ENCODE assay signal across 8 mouse cellular contexts in the genomic region with DNA sequence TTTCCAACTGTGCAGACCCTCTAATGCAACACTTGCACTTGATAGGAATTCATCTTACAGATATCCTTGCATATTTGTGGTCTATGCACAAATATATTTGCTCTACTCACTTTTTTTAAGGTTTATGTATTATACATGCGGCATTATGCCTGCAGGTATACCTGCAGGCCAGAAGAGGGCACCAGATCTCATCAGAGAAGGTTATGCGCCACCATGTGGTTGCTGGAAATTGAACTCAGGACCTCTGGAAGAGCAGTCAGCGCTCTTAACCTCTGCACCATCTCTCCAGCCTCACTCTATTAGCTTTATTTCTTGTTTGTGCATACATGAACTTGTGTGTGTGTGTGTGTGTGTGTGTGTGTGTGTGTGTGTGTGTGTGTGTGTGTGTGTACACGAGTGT. TPM values are rescaled to one million over a fixed set of nuclear protein-coding genes. Genes with fewer than 3 reads are reported as not detected.
DNase-seq lines count a peak whose midpoint lies in the region; ATAC-seq and TF ChIP-seq lines count a peak whose summit lies in the region.

No protein-coding gene starts in this region.

- H3K27me3 ChIP-seq in midbrain, postnatal 0 days (ENCODE audit: insufficient read depth, low read length) = no peaks in the 10 kb centered on the region

- peak; percentile 54; the same call in 1 of the 2 replicates for TF ChIP-seq CTCF in embryonic fibroblast, embryonic 13.5 days (IDR thresholded peaks at IDR 0.05; ENCODE audit: borderline replicate concordance, insufficient read depth, low read length)
- TF ChIP-seq CTCF in midbrain, postnatal 0 days (IDR thresholded peaks at IDR 0.05) = peak; percentile 82

- no peaks in the 10 kb centered on the region for H3K36me3 ChIP-seq in midbrain, postnatal 0 days (ENCODE audit: insufficient read depth, low read length)

- DNase-seq in heart, adult 11 months = peak; percentile 73
- DNase-seq in heart, postnatal 36 days = no peak
- peak; percentile 29 for DNase-seq in urinary bladder, postnatal 14 days (ENCODE audit: low spot score)
- DNase-seq in urinary bladder, adult 18-20 months (ENCODE audit: low spot score in 2 of 2) = no peak
- DNase-seq in midbrain, postnatal 0 days (ENCODE audit: low spot score) = peak; percentile 55
- DNase-seq in gastrocnemius, postnatal 4 days (ENCODE audit: low spot score in 2 of 2) = no peak
- no peak for DNase-seq in left cerebral cortex, postnatal 36 days (ENCODE audit: low spot score in 2 of 2)

- no peak for ATAC-seq in midbrain, postnatal 0 days (ENCODE audit: low FRiP score)

- H3K4me1 ChIP-seq in embryonic fibroblast, embryonic 13.5 days (ENCODE audit: control insufficient read depth, insufficient read depth, low read length) = no peaks in the 10 kb centered on the region
- H3K4me1 ChIP-seq in midbrain, postnatal 0 days (ENCODE audit: insufficient read depth, low read length) = no peaks in the 10 kb centered on the region

- no peak for TF ChIP-seq POLR2A in embryonic fibroblast, embryonic 13.5 days (IDR thresholded peaks at IDR 0.05; ENCODE audit: low read depth, low read length)

- no peak overlapping the region for H3K9ac ChIP-seq in midbrain, postnatal 0 days (replicated peaks; ENCODE audit: low read length, poor library complexity, severe bottlenecking)

- no peak overlapping the region for H3K4me2 ChIP-seq in midbrain, postnatal 0 days (ENCODE audit: low read depth, low read length, poor library complexity, severe bottlenecking)

- H3K9me3 ChIP-seq in midbrain, postnatal 0 days (ENCODE audit: low read length) = no peaks in the 10 kb centered on the region

- H3K27ac ChIP-seq in embryonic fibroblast, embryonic 13.5 days (ENCODE audit: insufficient read depth, low read length) = no peak overlapping the region
- H3K27ac ChIP-seq in midbrain, postnatal 0 days (ENCODE audit: low read depth, low read length) = no peak overlapping the region

- H3K4me3 ChIP-seq in embryonic fibroblast, embryonic 13.5 days (ENCODE audit: insufficient read depth, low read length) = no peak overlapping the region
- no peak overlapping the region for H3K4me3 ChIP-seq in midbrain, postnatal 0 days (ENCODE audit: low read depth, low read length)

- intact Hi-C loops in heart, postnatal 36 days (cut with DNase I) = no loop called here
- intact Hi-C loops in left cerebral cortex, postnatal 36 days (cut with DNase I) = no loop called here

- WGBS in midbrain, postnatal 0 days = 30% methylated on average over 4 of the region's 4 CpGs

RNA-seq across cellular contexts. Expression of a gene that starts 9.9 kb away (rescaled TPM):
- 1 to 10 TPM; 4.2 to 4.7 TPM for total RNA-seq in heart, postnatal 36 days (2021)
- 48.7 and 62.1 TPM in 2 replicates for polyA plus RNA-seq in embryonic fibroblast, embryonic 13.5 days (2011; ENCODE audit: insufficient read length, low read depth, missing spikeins)
- total RNA-seq in midbrain, postnatal 0 days (2014; rRNA removed) = 6.4 and 7.3 TPM in 2 replicates
- 9.0 and 9.1 TPM in 2 replicates for polyA plus RNA-seq in midbrain, postnatal 0 days (2015; fragmentation: Nextera tagmentation; extraction: Ambion mirVana)
- 1 to 10 TPM; 7.9 to 8.1 TPM for total RNA-seq in gastrocnemius, postnatal 4 days (2021)
- 10 to 100 TPM in 1 of 2 experiments, 1 to 10 TPM in 1; 7.9 to 11.8 TPM for total RNA-seq in left cerebral cortex, postnatal 36 days (2021)

RNA-seq across cellular contexts. Expression of a gene that starts 29.3 kb away (rescaled TPM):
- total RNA-seq in heart, postnatal 36 days (2021) = 1 to 10 TPM; 2.7 to 4.7 TPM
- 3.9 and 4.8 TPM in 2 replicates for polyA plus RNA-seq in embryonic fibroblast, embryonic 13.5 days (2011; ENCODE audit: insufficient read length, low read depth, missing spikeins)
- 4.0 and 6.1 TPM in 2 replicates for total RNA-seq in midbrain, postnatal 0 days (2014; rRNA removed)
- 3.1 TPM in 2 replicates for polyA plus RNA-seq in midbrain, postnatal 0 days (2015; fragmentation: Nextera tagmentation; extraction: Ambion mirVana)
- 1 to 10 TPM; 2.0 to 2.7 TPM for total RNA-seq in gastrocnemius, postnatal 4 days (2021)
- 10 to 100 TPM; 12.9 to 13.5 TPM for total RNA-seq in left cerebral cortex, postnatal 36 days (2021)

RNA-seq across cellular contexts. Expression of a gene that starts 29.6 kb away (rescaled TPM):
- 1 to 10 TPM in 1 of 2 experiments, under 1 TPM in 1; 0.64 to 1.0 TPM for total RNA-seq in heart, postnatal 36 days (2021)
- 5.0 and 5.4 TPM in 2 replicates for polyA plus RNA-seq in embryonic fibroblast, embryonic 13.5 days (2011; ENCODE audit: insufficient read length, low read depth, missing spikeins)
- 13.4 and 14.3 TPM in 2 replicates for total RNA-seq in midbrain, postnatal 0 days (2014; rRNA removed)
- polyA plus RNA-seq in midbrain, postnatal 0 days (2015; fragmentation: Nextera tagmentation; extraction: Ambion mirVana) = 2.7 and 2.9 TPM in 2 replicates
- 1 to 10 TPM; 1.9 to 2.5 TPM for total RNA-seq in gastrocnemius, postnatal 4 days (2021)
- total RNA-seq in left cerebral cortex, postnatal 36 days (2021) = 10 to 100 TPM; 16.7 to 19.3 TPM

RNA-seq across cellular contexts. Expression of a gene that starts 38.3 kb away (rescaled TPM):
- 100 to 1,000 TPM; 475 to 537 TPM for total RNA-seq in heart, postnatal 36 days (2021)
- 114 and 124 TPM in 2 replicates for polyA plus RNA-seq in embryonic fibroblast, embryonic 13.5 days (2011; ENCODE audit: insufficient read length, low read depth, missing spikeins)
- 408 and 463 TPM in 2 replicates for total RNA-seq in midbrain, postnatal 0 days (2014; rRNA removed)
- 608 and 638 TPM in 2 replicates for polyA plus RNA-seq in midbrain, postnatal 0 days (2015; fragmentation: Nextera tagmentation; extraction: Ambion mirVana)
- 100 to 1,000 TPM; 255 to 257 TPM for total RNA-seq in gastrocnemius, postnatal 4 days (2021)
- 100 to 1,000 TPM; 202 to 220 TPM for total RNA-seq in left cerebral cortex, postnatal 36 days (2021)

RNA-seq across cellular contexts. Expression of a gene that starts 56.1 kb away (rescaled TPM):
- total RNA-seq in heart, postnatal 36 days (2021) = 10 to 100 TPM; 43.7 to 50.9 TPM
- polyA plus RNA-seq in embryonic fibroblast, embryonic 13.5 days (2011; ENCODE audit: insufficient read length, low read depth, missing spikeins) = not detected in 2 replicates
- 0.85 and 1.7 TPM in 2 replicates for total RNA-seq in midbrain, postnatal 0 days (2014; rRNA removed)
- 1.3 and 1.6 TPM in 2 replicates for polyA plus RNA-seq in midbrain, postnatal 0 days (2015; fragmentation: Nextera tagmentation; extraction: Ambion mirVana)
- 10 to 100 TPM; 53.7 to 60.9 TPM for total RNA-seq in gastrocnemius, postnatal 4 days (2021)
- 10 to 100 TPM; 18.7 to 23.4 TPM for total RNA-seq in left cerebral cortex, postnatal 36 days (2021)

Comparison
In these comparisons a context has a peak if more than half of its experiments do, and no peak if none do; other contexts are left out.
1. DNase-seq: peak in heart, adult 11 months (single experiment), urinary bladder, postnatal 14 days (single experiment) and midbrain, postnatal 0 days (single experiment); none in heart, postnatal 36 days (0 of 2), urinary bladder, adult 18-20 months (0 of 2), gastrocnemius, postnatal 4 days (0 of 2) and left cerebral cortex, postnatal 36 days (0 of 2).